Mouse (Mus musculus): ENCODE results near the gene Prss53. TPM values are rescaled to one million over a fixed set of nuclear protein-coding genes. Genes with fewer than 3 reads are reported as not detected.

Gene Prss53
- total and polyA plus RNA-seq, 2 experiments from 2014 or later, result 0.55 to 0.77 TPM

GRCm38 (mm10) chr7:127927726-127928125, 37.0 kb upstream of the Prss53 start:
- Histone ChIP-seq H3K9ac (replicated peaks; ENCODE audit: low read length, poor library complexity, severe bottlenecking) (no peak overlapping the region), H3K4me2 (ENCODE audit: low read depth, low read length, poor library complexity, severe bottlenecking) (no peak overlapping the region), H3K4me3 (ENCODE audit: low read depth, low read length) (no peak overlapping the region), H3K27ac (ENCODE audit: low read depth, low read length) (no peak overlapping the region), H3K36me3 (ENCODE audit: insufficient read depth, low read length) (peaks cover 25% of the 10 kb centered on the region), H3K27me3 (ENCODE audit: insufficient read depth, low read length) (peaks cover 11% of the 10 kb centered on the region; the same call in 1 of the 2 replicates), H3K9me3 (ENCODE audit: low read length) (no peaks in the 10 kb centered on the region), H3K4me1 (ENCODE audit: insufficient read depth, low read length) (no peaks in the 10 kb centered on the region)
- WGBS, result 80% methylated on average over 11 of the region's 11 CpGs
- no peak for TF ChIP-seq CTCF (IDR thresholded peaks at IDR 0.05)
- DNase-seq (ENCODE audit: low spot score) (no peak), ATAC-seq (ENCODE audit: low FRiP score) (no peak)

- no peak for ATAC-seq (ENCODE audit: low FRiP score)
- Histone ChIP-seq H3K27me3 (ENCODE audit: insufficient read depth, low read length) (peaks cover 11% of the 10 kb centered on the region; the same call in 1 of the 2 replicates), H3K9ac (replicated peaks; ENCODE audit: low read length, poor library complexity, severe bottlenecking) (no peak overlapping the region), H3K9me3 (ENCODE audit: low read length) (no peaks in the 10 kb centered on the region), H3K4me1 (ENCODE audit: insufficient read depth, low read length) (no peaks in the 10 kb centered on the region), H3K36me3 (ENCODE audit: insufficient read depth, low read length) (peaks cover 32% of the 10 kb centered on the region), H3K27ac (ENCODE audit: low read depth, low read length) (no peak overlapping the region), H3K4me2 (ENCODE audit: low read depth, low read length, poor library complexity, severe bottlenecking) (no peak overlapping the region), H3K4me3 (ENCODE audit: low read depth, low read length) (no peak overlapping the region)
- DNase-seq (ENCODE audit: low spot score), result no peak
- 90% methylated on average over 11 of the region's 11 CpGs for WGBS
- no peak for TF ChIP-seq CTCF (IDR thresholded peaks at IDR 0.05)
These were observed 36.1 kb upstream of the Prss53 start for GRCm38 (mm10) chr7:127926846-127927245.

- DNase-seq (ENCODE audit: low spot score) (no peak), ATAC-seq (ENCODE audit: low FRiP score) (no peak)
- H3K4me3 ChIP-seq (ENCODE audit: low read depth, low read length), result no peak overlapping the region
- H3K4me2 ChIP-seq (ENCODE audit: low read depth, low read length, poor library complexity, severe bottlenecking), result no peak overlapping the region
- no peak overlapping the region for H3K9ac ChIP-seq (replicated peaks; ENCODE audit: low read length, poor library complexity, severe bottlenecking)
- whole genome bisulfite sequencing, result 91% methylated on average over 8 of the region's 8 CpGs
- H3K4me1 ChIP-seq (ENCODE audit: insufficient read depth, low read length), result no peaks in the 10 kb centered on the region
- H3K36me3 ChIP-seq (ENCODE audit: insufficient read depth, low read length), result peaks cover 33% of the 10 kb centered on the region
- TF ChIP-seq CTCF (IDR thresholded peaks at IDR 0.05), result no peak
- H3K9me3 ChIP-seq (ENCODE audit: low read length), result no peaks in the 10 kb centered on the region
- H3K27ac ChIP-seq (ENCODE audit: low read depth, low read length), result no peak overlapping the region
- peaks cover 11% of the 10 kb centered on the region; the same call in 1 of the 2 replicates for H3K27me3 ChIP-seq (ENCODE audit: insufficient read depth, low read length)
These were observed 35.3 kb upstream of the Prss53 start for GRCm38 (mm10) chr7:127926066-127926465.

- Histone ChIP-seq H3K4me3 (ENCODE audit: low read depth, low read length) (no peak overlapping the region), H3K9me3 (ENCODE audit: low read length) (no peaks in the 10 kb centered on the region), H3K4me2 (ENCODE audit: low read depth, low read length, poor library complexity, severe bottlenecking) (no peak overlapping the region), H3K4me1 (ENCODE audit: insufficient read depth, low read length) (no peaks in the 10 kb centered on the region), H3K9ac (replicated peaks; ENCODE audit: low read length, poor library complexity, severe bottlenecking) (no peak overlapping the region), H3K27ac (ENCODE audit: low read depth, low read length) (no peak overlapping the region), H3K27me3 (ENCODE audit: insufficient read depth, low read length) (peaks cover 11% of the 10 kb centered on the region; the same call in 1 of the 2 replicates), H3K36me3 (ENCODE audit: insufficient read depth, low read length) (peaks cover 38% of the 10 kb centered on the region)
- 70% methylated on average over 5 of the region's 5 CpGs for WGBS
- ATAC-seq (ENCODE audit: low FRiP score), result no peak
- DNase-seq (ENCODE audit: low spot score), result no peak
- no peak for TF ChIP-seq CTCF (IDR thresholded peaks at IDR 0.05)
These were observed 34.5 kb upstream of the Prss53 start for GRCm38 (mm10) chr7:127925252-127925651.

GRCm38 (mm10) chr7:127923714-127924113, 32.9 kb upstream of the Prss53 start:
- Histone ChIP-seq H3K4me3 (ENCODE audit: low read depth, low read length) (no peak overlapping the region), H3K9ac (replicated peaks; ENCODE audit: low read length, poor library complexity, severe bottlenecking) (no peak overlapping the region), H3K27me3 (ENCODE audit: insufficient read depth, low read length) (0 out of 2 replicates have a peak, but pooled peaks cover 2% of the 10 kb centered on the region), H3K4me1 (ENCODE audit: insufficient read depth, low read length) (no peaks in the 10 kb centered on the region), H3K4me2 (ENCODE audit: low read depth, low read length, poor library complexity, severe bottlenecking) (no peak overlapping the region), H3K36me3 (ENCODE audit: insufficient read depth, low read length) (peaks cover 38% of the 10 kb centered on the region), H3K9me3 (ENCODE audit: low read length) (no peaks in the 10 kb centered on the region), H3K27ac (ENCODE audit: low read depth, low read length) (no peak overlapping the region)
- ATAC-seq (ENCODE audit: low FRiP score), result no peak
- no peak for DNase-seq (ENCODE audit: low spot score)
- WGBS, result 92% methylated on average over 5 of the region's 5 CpGs
- TF ChIP-seq CTCF (IDR thresholded peaks at IDR 0.05), result no peak

- Histone ChIP-seq H3K27me3 (ENCODE audit: insufficient read depth, low read length) (no peaks in the 10 kb centered on the region), H3K4me1 (ENCODE audit: insufficient read depth, low read length) (no peaks in the 10 kb centered on the region), H3K4me2 (ENCODE audit: low read depth, low read length, poor library complexity, severe bottlenecking) (no peak overlapping the region), H3K9ac (replicated peaks; ENCODE audit: low read length, poor library complexity, severe bottlenecking) (no peak overlapping the region), H3K27ac (ENCODE audit: low read depth, low read length) (no peak overlapping the region), H3K4me3 (ENCODE audit: low read depth, low read length) (no peak overlapping the region), H3K9me3 (ENCODE audit: low read length) (no peaks in the 10 kb centered on the region), H3K36me3 (ENCODE audit: insufficient read depth, low read length) (peaks cover 38% of the 10 kb centered on the region)
- no peak for DNase-seq (ENCODE audit: low spot score)
- WGBS, result 79% methylated on average over 6 of the region's 6 CpGs
- no peak for ATAC-seq (ENCODE audit: low FRiP score)
- no peak for TF ChIP-seq CTCF (IDR thresholded peaks at IDR 0.05)
These were observed 31.9 kb upstream of the Prss53 start for GRCm38 (mm10) chr7:127922451-127923275.

All from midbrain, postnatal 0 days (tissue).